Mouse (Mus musculus): ENCODE measurements around the gene Olfr25. TPM values are rescaled to one million over a fixed set of nuclear protein-coding genes. Genes with fewer than 3 reads are reported as not detected.

Olfr25 gene
- polyA plus RNA-seq (2014; fragmentation: Nextera tagmentation; extraction: Ambion mirVana) = not detected in 2 replicates

- WGBS = 92% methylated on average over 3 of the region's 3 CpGs
Observed at GRCm38 (mm10) chr9:38328760-38329159, at the start of gene Olfr25. Gene Olfr25, plus strand, starts transcription at chr9:38329060.

GRCm38 (mm10) chr9:38290807-38291206, 38.1 kb upstream of the Olfr25 start, which contains the start of gene Olfr896-ps1:
Gene Olfr896-ps1, plus strand, starts transcription at chr9:38291107.
- H3K36me3 ChIP-seq (replicated peaks; ENCODE audit: control insufficient read depth, insufficient read depth) = no peaks in the 10 kb centered on the region
- no peak within 1 kb of the TSS for H3K4me3 ChIP-seq (replicated peaks; ENCODE audit: low read length)
- H3K9ac ChIP-seq = no peak within 1 kb of the TSS
- no peaks in the 10 kb centered on the region for H3K9me3 ChIP-seq (ENCODE audit: control insufficient read depth, low read length)
- WGBS = 92% methylated on average over 1 of the region's 1 CpGs
- ATAC-seq (ENCODE audit: low FRiP score) (no peak), DNase-seq (ENCODE audit: low spot score) (no peak)
- no peaks in the 10 kb centered on the region for H3K4me1 ChIP-seq (replicated peaks; ENCODE audit: control insufficient read depth, insufficient read depth, low read length)
- no peak within 1 kb of the TSS for H3K27ac ChIP-seq
- H3K27me3 ChIP-seq (ENCODE audit: control insufficient read depth, insufficient read depth, low read length) = no peaks in the 10 kb centered on the region
- H3K4me2 ChIP-seq (replicated peaks) = no peak within 1 kb of the TSS

More at GRCm38 (mm10) chr9:38328760-38329159, at the start of gene Olfr25:
- Histone ChIP-seq H3K4me3 (replicated peaks; ENCODE audit: low read length) (no peak within 1 kb of the TSS), H3K36me3 (replicated peaks; ENCODE audit: control insufficient read depth, insufficient read depth) (no peaks in the 10 kb centered on the region), H3K9ac (no peak within 1 kb of the TSS), H3K9me3 (ENCODE audit: control insufficient read depth, low read length) (no peaks in the 10 kb centered on the region), H3K4me2 (replicated peaks) (no peak within 1 kb of the TSS), H3K27me3 (ENCODE audit: control insufficient read depth, insufficient read depth, low read length) (no peaks in the 10 kb centered on the region), H3K27ac (no peak within 1 kb of the TSS), H3K4me1 (replicated peaks; ENCODE audit: control insufficient read depth, insufficient read depth, low read length) (no peaks in the 10 kb centered on the region)
- DNase-seq (ENCODE audit: low spot score) = no peak
- no peak for ATAC-seq (ENCODE audit: low FRiP score)

GRCm38 (mm10) chr9:38348111-38348510, 19.3 kb downstream of the Olfr25 start, which contains the start of gene Olfr898:
Gene Olfr898, plus strand, starts transcription at chr9:38348411.
- Histone ChIP-seq H3K4me1 (replicated peaks; ENCODE audit: control insufficient read depth, insufficient read depth, low read length) (no peaks in the 10 kb centered on the region), H3K9ac (no peak within 1 kb of the TSS), H3K4me3 (replicated peaks; ENCODE audit: low read length) (no peak within 1 kb of the TSS), H3K27ac (no peak within 1 kb of the TSS), H3K9me3 (ENCODE audit: control insufficient read depth, low read length) (no peaks in the 10 kb centered on the region), H3K4me2 (replicated peaks) (no peak within 1 kb of the TSS), H3K27me3 (ENCODE audit: control insufficient read depth, insufficient read depth, low read length) (no peaks in the 10 kb centered on the region), H3K36me3 (replicated peaks; ENCODE audit: control insufficient read depth, insufficient read depth) (no peaks in the 10 kb centered on the region)
- ATAC-seq (ENCODE audit: low FRiP score) (no peak), DNase-seq (ENCODE audit: low spot score) (no peak)
- WGBS = 97% methylated on average over 4 of the region's 4 CpGs

GRCm38 (mm10) chr9:38366596-38366995, 37.7 kb downstream of the Olfr25 start, which contains the start of gene Olfr250:
Gene Olfr250, plus strand, starts transcription at chr9:38366896.
- no peak for ATAC-seq (ENCODE audit: low FRiP score)
- DNase-seq (ENCODE audit: low spot score) = no peak
- Histone ChIP-seq H3K4me3 (replicated peaks; ENCODE audit: low read length) (no peak within 1 kb of the TSS), H3K27me3 (ENCODE audit: control insufficient read depth, insufficient read depth, low read length) (no peaks in the 10 kb centered on the region), H3K36me3 (replicated peaks; ENCODE audit: control insufficient read depth, insufficient read depth) (no peaks in the 10 kb centered on the region), H3K4me2 (replicated peaks) (no peak within 1 kb of the TSS), H3K4me1 (replicated peaks; ENCODE audit: control insufficient read depth, insufficient read depth, low read length) (no peaks in the 10 kb centered on the region), H3K9ac (no peak within 1 kb of the TSS), H3K27ac (no peak within 1 kb of the TSS), H3K9me3 (ENCODE audit: control insufficient read depth, low read length) (no peaks in the 10 kb centered on the region)
- 87% methylated on average over 2 of the region's 2 CpGs for WGBS

- DNase-seq (ENCODE audit: low spot score) (no peak), ATAC-seq (ENCODE audit: low FRiP score) (no peak)
- Histone ChIP-seq H3K36me3 (replicated peaks; ENCODE audit: control insufficient read depth, insufficient read depth) (no peaks in the 10 kb centered on the region), H3K4me3 (replicated peaks; ENCODE audit: low read length) (no peak within 1 kb of the TSS), H3K4me1 (replicated peaks; ENCODE audit: control insufficient read depth, insufficient read depth, low read length) (no peaks in the 10 kb centered on the region), H3K27me3 (ENCODE audit: control insufficient read depth, insufficient read depth, low read length) (no peaks in the 10 kb centered on the region), H3K4me2 (replicated peaks) (no peak within 1 kb of the TSS), H3K9me3 (ENCODE audit: control insufficient read depth, low read length) (no peaks in the 10 kb centered on the region), H3K9ac (no peak within 1 kb of the TSS), H3K27ac (no peak within 1 kb of the TSS)
- 74% methylated on average over 2 of the region's 2 CpGs for WGBS
Observed at GRCm38 (mm10) chr9:38376786-38377185, 47.9 kb downstream of the Olfr25 start, which contains the start of gene Olfr251. Gene Olfr251, plus strand, starts transcription at chr9:38377086.

Other genes with a start within 250 kb of the Olfr25 start
- gene Olfr887, start 245.0 kb upstream of the Olfr25 start, polyA plus RNA-seq (2014; fragmentation: Nextera tagmentation; extraction: Ambion mirVana) = not detected in 2 replicates
- gene Olfr888, start 220.9 kb upstream of the Olfr25 start, polyA plus RNA-seq (2014; fragmentation: Nextera tagmentation; extraction: Ambion mirVana) = not detected in 2 replicates
- 0.07 and 0.08 TPM in 2 replicates for gene Olfr889, start 213.9 kb upstream of the Olfr25 start, polyA plus RNA-seq (2014; fragmentation: Nextera tagmentation; extraction: Ambion mirVana)
- gene Olfr890, start 186.5 kb upstream of the Olfr25 start, polyA plus RNA-seq (2014; fragmentation: Nextera tagmentation; extraction: Ambion mirVana) = not detected in 2 replicates
- gene Olfr891, start 148.2 kb upstream of the Olfr25 start, polyA plus RNA-seq (2014; fragmentation: Nextera tagmentation; extraction: Ambion mirVana) = not detected in 2 replicates
- not detected in 2 replicates for gene Olfr893, start 120.7 kb upstream of the Olfr25 start, polyA plus RNA-seq (2014; fragmentation: Nextera tagmentation; extraction: Ambion mirVana)
- not detected in 2 replicates for gene Olfr894, start 111.0 kb upstream of the Olfr25 start, polyA plus RNA-seq (2014; fragmentation: Nextera tagmentation; extraction: Ambion mirVana)
- gene Olfr143, start 76.3 kb upstream of the Olfr25 start, polyA plus RNA-seq (2014; fragmentation: Nextera tagmentation; extraction: Ambion mirVana) = not detected in 2 replicates
- not detected in 2 replicates for gene Olfr895, start 61.2 kb upstream of the Olfr25 start, polyA plus RNA-seq (2014; fragmentation: Nextera tagmentation; extraction: Ambion mirVana)
- not detected in 2 replicates for gene Olfr896-ps1, start 38.0 kb upstream of the Olfr25 start, polyA plus RNA-seq (2014; fragmentation: Nextera tagmentation; extraction: Ambion mirVana)
- gene Olfr898, start 19.4 kb downstream of the Olfr25 start, polyA plus RNA-seq (2014; fragmentation: Nextera tagmentation; extraction: Ambion mirVana) = not detected in 2 replicates
- gene Olfr250, start 37.8 kb downstream of the Olfr25 start, polyA plus RNA-seq (2014; fragmentation: Nextera tagmentation; extraction: Ambion mirVana) = not detected in 2 replicates
- not detected in 2 replicates for gene Olfr251, start 48.0 kb downstream of the Olfr25 start, polyA plus RNA-seq (2014; fragmentation: Nextera tagmentation; extraction: Ambion mirVana)
- gene Olfr147, start 72.6 kb downstream of the Olfr25 start, polyA plus RNA-seq (2014; fragmentation: Nextera tagmentation; extraction: Ambion mirVana) = not detected in 2 replicates
- gene Olfr901, start 100.4 kb downstream of the Olfr25 start, polyA plus RNA-seq (2014; fragmentation: Nextera tagmentation; extraction: Ambion mirVana) = not detected in 2 replicates
- gene Olfr902, start 118.6 kb downstream of the Olfr25 start, polyA plus RNA-seq (2014; fragmentation: Nextera tagmentation; extraction: Ambion mirVana) = not detected in 2 replicates
- not detected in 2 replicates for gene Olfr904, start 134.1 kb downstream of the Olfr25 start, polyA plus RNA-seq (2014; fragmentation: Nextera tagmentation; extraction: Ambion mirVana)
- not detected in 2 replicates for gene Olfr905, start 142.0 kb downstream of the Olfr25 start, polyA plus RNA-seq (2014; fragmentation: Nextera tagmentation; extraction: Ambion mirVana)
- gene Olfr906, start 158.0 kb downstream of the Olfr25 start, polyA plus RNA-seq (2014; fragmentation: Nextera tagmentation; extraction: Ambion mirVana) = not detected in 2 replicates
- gene Olfr907, start 166.7 kb downstream of the Olfr25 start, polyA plus RNA-seq (2014; fragmentation: Nextera tagmentation; extraction: Ambion mirVana) = not detected in 2 replicates
- not detected in 2 replicates for gene Olfr911-ps1, start 192.5 kb downstream of the Olfr25 start, polyA plus RNA-seq (2014; fragmentation: Nextera tagmentation; extraction: Ambion mirVana)
- not detected in 2 replicates for gene Olfr910, start 208.8 kb downstream of the Olfr25 start, polyA plus RNA-seq (2014; fragmentation: Nextera tagmentation; extraction: Ambion mirVana)

Measured in hindbrain, embryonic 14.5 days (tissue).